Mouse (Mus musculus) ovary, postnatal 14 days (tissue): ENCODE measurements around the gene Rrp7a.

Experiments used
- DNase-seq: peaks from one replicate; pipeline ENCODE4 v3.0.0; 2022; ENCODE audit warnings: low spot score

Gene Rrp7a

DNA sequence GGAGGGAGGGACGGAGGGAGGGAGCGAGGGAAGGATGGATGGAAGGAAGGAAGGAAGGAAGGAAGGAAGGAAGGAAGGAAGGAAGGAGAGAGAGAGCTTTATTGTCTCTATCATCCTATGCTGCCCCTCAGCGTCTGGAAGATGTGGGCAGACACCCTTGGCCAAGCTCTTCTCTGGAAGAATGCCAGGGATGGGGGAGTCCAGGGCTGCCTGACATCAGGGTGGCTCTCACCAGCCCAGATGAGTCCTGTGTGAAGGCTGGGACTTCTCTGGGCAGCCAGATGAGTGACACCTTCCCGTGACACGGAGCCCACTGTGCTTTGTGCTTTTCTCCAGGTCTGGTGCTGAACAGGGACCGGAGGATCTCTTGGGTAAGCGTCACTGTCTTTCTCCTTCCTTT, 10.7 kb downstream of the Rrp7a start:
- DNase-seq, result no peak

DNA sequence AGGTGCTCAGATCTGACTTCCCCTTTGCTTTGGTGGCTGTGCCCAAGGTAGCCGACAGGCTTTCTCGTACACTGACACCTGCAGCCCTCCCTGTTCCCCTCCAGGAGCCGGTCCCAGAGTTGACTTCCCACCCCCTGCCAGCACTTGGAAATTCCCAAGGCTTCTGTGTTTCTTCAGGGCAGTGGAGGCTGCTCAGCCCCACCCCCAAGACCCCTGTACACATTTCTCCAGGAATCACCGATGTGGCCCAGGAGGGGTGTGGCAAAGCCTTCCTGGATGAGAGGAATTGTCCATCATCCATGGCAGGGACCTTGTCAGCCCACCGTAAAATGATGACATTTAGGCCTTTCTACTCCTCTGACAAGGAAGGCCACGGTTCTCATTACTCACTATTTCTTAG, 11.3 kb downstream of the Rrp7a start:
- DNase-seq, result no peak

DNA sequence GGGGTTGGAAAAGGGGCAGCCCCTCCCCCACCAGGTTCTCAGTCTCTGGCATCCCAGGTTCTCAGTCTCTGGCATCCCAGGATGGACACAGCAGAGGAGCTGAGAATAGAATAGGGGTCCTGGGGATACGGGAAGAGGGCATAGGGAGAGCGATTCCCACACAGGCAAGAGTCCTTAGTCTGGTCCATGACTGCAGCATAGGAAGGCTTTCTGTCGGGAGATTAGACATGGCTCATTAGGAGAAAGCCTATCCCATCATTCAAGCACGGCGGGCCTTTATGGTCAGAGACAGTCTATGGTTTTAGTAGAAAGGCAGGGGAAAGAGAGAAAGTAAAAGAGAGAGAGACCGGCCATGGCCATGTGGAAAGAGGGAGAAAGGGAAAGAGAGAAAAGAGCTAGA, 14.8 kb downstream of the Rrp7a start:
- no peak for DNase-seq

DNA sequence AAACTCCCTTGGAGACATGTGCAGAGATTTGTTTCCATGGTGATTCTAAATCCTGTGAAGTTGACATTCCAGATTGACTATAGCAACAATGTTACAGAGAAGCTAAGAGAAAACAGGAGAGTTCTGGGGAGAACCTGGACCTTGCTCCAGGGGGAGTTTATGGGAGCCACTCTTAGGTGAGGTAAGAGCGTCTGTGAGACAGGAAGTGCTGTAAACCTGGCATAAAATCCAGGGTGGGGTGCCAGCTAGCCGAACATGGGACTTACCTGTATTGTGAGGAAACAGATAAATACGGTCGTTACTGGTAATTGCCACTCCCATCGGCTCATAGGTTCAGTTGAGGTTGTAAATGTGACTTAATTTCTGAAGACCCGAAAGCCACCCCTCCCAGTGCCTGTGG, 16.2 kb downstream of the Rrp7a start:
- DNase-seq, result no peak

DNA sequence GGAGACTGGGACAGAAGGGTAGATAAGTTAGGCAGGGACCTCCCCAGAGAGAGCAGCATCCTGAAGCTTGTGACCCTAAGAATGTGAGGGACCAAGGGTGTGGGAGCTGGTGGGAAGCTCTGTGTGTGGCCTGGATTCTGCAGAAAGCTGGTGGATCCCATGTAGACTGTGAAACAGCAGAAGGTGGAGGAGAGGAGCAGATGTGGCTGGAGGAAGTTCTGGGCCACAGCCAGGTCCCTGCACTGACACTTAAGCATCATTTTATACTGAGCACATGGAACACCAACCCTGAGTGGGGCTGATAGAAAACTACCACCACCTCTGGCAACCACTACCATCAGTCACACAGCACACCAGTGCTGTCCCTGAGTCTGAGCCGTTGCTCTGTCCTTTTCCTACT, 19.5 kb downstream of the Rrp7a start:
- no peak for DNase-seq

DNA sequence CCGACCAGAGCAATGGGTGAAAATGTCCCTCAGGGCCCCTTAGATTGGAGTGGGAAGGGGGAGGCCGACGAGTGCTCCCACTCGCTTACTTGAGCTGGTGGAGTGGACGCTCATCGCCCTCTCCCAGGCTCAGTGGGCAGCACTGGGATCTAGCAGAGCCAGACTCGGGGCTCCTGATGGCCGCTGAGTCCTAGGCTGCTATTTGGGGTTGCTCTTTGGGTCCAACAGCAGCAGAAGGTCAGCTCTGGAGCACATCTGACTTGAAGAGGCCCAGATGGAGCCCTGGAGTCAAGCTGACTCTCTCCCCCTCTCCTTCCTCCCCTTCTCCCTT, 22.3 kb downstream of the Rrp7a start:
- DNase-seq, result no peak

DNA sequence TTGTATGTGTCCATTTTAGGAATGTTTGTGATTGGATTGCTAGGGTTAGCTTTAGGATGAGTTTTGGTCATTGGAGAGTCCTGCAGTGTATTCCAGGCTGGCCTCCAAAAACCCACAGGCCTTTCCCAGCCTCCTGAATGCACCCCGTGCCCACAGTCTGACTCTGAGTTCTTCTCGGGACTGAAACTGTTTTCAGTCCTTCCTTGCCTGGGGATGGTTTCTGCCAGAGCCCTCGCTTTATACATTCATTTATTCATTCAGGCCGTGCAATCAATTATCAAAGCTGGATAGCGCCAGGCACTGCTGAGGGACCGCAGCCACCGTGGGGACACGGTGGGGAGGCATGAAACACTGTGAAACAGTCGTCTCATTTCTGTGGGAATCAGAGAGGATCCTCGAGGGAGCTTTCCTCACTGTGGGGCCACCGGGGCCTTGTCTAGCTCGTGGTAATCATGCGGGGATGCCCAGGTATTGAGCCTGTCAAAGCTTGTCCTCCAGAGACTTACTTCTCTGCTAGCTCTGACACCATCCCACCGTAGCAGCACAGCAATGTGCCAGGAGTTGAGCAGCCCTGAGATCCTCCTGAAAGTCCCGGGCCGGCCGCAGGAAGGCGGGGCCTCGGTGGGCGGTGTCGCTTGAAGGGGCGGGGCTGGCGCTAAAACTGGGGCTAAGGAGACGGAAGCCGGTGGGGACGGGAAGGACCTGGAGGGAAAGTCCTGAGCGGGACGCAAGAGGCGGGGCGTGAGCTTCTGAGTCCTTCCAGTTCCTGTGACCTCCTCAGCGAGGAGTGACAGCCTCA, 22.9 kb downstream of the Rrp7a start:
- DNase-seq, result peak; percentile 89

DNA sequence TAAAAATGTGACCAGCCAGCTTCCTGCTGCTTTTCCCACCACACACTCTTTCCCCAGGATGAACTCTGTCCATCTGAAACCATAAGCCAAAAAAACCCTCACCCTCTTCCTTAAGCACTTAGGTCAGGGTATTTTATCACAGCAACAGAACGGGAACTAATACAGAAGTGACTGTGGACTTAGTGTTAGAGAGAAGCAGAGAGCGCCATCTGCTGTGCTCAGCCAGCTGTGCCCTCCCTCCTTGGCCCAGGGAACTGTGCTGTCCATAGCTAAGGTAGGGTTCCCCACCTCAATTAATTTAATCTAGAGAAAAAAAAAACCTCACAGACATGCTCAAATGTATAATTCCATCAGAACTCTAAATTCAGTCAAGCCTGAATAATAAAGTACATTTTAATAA, 26.7 kb downstream of the Rrp7a start:
- DNase-seq, result no peak

DNA sequence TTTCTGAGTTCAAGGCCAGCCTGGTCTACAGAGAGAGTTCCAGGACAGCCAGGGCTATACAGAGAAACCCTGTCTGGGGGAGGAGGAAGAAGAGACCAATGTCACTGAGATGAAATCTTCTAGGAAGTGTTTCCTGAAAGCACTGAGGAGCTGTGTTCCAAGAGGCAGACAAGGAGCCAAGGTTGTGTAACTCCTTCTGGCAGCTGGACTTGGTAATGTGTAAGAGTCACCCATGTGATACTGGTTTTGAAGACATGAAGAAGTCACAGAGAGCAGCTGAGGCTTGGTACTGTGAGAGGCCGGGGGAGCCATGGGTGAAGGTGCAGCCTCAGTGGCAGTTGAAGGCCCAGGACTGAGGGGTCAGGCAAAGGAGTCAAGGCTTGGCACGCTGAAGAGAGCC, 28.9 kb downstream of the Rrp7a start:
- DNase-seq, result no peak

DNA sequence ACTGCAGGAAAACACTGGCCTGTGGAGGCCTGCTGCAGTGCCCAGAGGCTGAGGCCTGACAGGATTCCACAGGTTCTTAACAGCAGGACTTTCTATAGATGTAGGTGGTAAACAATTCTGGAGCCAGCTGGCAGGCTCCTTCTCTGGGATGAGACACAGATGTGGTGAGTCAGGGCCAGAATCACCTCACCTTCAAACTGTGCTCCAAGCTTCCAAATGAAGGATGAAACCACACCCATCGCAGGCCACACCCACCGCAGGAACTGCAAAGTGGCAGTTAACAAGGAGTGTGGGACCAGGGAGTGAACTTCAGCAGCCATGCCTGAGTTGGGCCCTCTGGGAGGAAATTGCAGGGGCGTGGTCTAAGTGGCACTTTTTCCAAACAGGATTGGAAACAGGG, 31.7 kb downstream of the Rrp7a start:
- DNase-seq, result no peak

DNA sequence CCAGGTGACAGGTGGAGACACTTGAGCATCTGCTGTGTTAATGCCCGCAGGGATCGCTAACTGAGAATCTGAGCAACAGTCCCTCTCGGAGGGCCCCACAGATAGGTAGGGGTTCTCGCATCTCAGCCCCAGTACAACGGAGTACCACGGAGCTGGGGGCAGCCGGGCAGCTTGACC, 33.3 kb downstream of the Rrp7a start, which contains the start of gene Serhl:
Gene Serhl (plus strand): TSS at position 78 of the 177 bp plus-strand sequence.
- DNase-seq, result no peak

DNA sequence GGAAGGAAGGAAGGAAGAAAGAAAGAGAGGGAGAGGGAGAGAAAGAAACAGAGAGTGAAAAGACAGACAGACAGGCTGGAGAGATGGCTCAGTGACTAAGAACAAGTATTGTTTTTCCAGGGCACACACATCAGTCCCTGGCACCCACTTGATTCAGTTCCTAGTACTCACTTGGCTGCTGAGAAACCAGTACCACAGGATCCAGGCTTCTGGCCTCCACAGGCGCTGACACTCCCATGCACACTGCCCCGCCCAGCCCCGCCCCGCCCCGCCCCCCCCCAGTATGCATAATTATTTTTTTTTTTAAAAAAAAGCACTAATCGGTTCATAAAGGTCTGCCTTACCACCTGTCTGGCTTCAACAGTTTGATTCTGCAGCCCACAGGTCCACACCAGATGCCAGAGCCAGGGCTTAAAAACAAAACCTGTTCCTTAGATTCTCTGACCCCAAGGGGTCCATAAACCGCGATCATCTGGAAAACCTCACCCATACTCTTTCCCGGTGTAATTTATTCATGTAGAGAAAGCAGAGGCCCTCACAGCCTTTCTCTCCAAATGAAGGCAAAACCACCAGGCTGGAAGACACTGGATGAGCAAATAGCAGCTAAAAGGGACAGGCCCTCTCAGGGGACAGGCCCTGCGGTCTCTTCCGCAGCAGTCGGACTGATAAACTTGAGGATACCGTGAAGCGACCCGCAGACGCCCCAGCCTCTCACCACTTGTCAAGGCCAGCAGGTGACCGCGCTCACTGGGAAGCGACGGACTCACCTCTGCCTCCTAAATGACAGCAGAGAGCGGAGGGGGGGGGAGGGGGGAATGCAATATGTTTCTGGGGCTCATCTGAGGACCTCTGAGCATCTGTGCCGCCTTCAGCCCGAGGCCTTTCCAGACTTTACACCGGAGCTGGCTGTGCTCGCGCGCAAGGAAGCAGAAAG, 33.8 kb downstream of the Rrp7a start:
- DNase-seq, result no peak

DNA sequence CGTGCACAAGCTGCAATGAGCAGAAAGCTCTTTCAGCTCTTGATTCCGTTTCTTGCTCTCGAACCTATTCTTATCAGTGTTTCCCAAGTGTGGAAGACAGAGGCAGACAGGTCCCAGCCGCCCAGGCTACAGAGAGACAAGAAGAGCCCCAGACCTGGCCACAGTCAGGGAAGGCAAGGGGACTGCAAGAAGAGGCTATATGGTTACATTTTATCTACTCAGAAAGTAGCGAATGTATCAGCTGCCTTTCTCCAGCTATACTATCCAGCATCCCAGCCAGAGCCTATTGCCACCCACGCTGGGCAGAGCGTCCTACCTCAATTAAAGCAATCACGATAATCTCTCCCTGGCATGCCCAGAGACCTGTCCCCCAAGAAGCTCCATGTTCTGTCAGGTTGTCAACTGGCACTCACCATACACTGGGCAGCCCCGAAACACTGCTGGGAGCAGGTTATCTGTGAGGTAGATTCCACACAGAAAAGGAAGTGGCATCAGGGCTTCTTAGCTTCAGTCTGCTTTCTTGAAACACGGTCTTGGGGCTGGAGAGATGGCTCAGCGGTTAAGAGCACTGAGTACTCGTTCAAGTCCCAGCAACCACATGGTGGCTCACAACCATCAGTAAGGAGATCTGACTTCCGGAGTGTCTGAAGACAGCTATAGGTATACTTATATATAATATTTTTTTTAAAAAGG, 35.8 kb downstream of the Rrp7a start:
- no peak for DNase-seq

DNA sequence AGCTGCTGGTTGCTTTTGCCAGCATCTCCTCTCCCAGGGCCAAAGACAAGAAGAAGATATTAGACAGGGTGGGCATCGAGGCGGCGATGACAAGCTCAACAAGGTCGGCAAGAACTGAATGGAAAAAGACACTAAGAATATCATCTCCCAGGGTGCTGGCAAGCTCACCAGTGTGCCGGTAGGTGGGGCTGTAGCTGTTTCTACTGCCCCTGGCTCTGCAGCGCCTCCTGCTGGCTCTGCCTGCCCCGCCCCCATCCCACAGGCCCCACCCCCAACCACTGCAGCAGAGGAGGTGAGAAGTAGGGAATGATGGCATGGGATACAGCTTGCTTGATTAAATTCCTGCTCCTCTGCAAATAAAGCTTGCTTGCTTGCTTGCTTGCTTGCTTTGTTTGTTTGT, 36.7 kb downstream of the Rrp7a start:
- DNase-seq, result peak; percentile 25

DNA sequence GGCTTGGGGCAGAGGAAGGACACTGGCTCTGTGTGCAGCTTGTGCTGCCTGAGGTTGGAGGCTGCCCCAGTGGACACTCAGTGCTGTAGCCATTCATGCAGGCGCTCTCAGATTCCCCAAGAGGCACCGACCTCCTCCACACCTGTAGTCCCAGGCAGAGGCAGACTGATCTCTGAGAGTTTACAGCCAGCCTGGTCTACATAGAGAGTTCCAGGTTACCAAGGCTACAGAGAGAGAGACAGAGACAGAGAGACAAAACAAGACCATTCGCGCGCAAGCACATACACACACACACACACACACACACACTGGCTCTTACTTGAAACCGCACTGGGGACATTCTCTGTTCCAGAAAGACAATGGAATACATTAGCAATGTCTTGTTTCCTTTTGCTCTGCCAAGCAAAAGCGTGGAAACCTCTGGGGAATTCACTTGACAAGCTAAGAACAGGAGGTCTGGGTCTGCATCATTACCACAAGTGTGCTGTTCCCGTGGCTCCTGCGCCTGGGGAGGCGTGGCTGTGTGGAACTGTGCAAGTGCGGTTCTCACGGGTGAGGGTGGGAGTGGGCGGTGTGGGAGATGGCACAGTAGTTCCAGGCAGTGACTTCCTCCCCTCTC, 38.5 kb downstream of the Rrp7a start:
- DNase-seq, result no peak

DNA sequence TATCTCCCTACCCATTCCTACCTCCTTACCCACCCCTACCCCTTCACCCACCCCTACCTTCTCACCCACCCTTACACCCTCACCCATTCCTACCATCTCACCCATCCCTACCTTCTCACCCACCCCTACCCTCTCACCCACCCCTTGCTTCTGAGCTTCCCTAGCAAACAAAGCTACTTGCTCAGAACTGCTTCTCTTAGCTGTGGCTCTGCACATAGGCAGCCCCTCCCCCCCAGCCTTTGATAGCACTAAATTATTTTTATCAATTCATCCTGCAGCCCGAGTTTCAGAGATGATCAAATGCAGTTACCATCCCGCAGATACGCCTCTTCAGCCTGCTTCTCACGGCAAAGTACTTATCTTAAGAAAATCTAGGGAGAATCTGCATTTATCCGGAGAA, 39.1 kb downstream of the Rrp7a start:
- DNase-seq, result no peak

DNA sequence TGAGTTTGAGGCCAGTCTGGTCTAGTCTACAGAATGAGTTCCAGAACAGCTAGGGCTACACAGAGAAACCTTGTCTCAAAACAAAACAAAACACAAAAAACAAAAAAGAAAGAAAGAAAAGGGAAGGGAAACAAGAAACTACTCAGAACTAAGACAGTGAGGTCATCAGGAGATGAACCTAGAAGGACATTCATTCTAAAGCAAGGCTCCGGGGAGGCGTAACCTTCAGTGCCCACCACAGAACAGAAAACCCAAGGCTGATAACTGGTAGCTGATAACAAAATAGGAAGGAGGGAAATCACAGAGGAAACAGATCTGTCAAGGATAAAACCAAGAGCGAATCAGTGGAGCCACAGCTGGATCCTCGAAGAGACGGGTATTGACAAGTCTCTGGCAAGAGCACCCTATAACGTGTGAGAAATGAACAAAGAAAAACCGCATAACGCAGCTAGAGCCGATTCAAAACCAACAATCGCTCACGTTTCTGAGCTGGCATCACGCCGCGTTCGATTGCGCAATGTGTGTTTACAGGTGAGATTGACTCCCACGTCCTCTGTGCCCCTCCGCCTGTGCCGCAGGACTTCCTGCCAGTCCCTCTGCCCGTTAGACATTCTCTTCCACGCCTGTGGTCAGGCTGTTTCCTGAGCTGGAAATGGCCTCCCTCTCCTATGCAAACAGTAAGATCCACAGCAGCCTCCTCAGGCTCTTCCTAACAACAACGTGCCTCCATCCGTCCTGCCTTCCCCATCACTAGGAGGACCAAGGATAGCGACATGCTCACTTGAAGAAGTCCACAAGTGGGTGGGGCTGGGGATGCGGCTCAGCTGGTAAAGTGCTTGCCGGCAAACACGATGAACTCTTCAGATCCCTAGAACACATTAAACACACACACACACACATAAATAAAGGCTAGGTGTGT, 46.7 kb downstream of the Rrp7a start:
- DNase-seq, result no peak

DNA sequence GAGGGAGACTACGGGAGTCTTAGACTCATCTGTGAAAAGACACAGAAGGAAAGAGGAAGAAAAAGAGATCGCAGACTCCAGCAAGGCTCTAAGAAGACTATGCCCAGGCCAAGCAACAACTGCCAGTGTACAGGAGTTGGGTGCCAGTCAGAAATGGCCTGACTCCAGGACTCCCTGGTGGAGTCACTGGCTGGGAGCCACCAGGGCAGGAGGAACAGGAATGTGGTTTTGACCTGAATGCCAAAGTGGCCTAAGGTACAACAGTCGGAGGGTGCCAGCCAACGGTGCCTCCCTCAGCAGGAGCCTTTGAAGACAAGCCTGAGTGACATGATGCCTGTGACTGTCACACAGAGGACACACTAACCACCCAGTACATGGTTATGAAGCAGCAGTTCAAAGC, 48.4 kb downstream of the Rrp7a start:
- no peak for DNase-seq

DNA sequence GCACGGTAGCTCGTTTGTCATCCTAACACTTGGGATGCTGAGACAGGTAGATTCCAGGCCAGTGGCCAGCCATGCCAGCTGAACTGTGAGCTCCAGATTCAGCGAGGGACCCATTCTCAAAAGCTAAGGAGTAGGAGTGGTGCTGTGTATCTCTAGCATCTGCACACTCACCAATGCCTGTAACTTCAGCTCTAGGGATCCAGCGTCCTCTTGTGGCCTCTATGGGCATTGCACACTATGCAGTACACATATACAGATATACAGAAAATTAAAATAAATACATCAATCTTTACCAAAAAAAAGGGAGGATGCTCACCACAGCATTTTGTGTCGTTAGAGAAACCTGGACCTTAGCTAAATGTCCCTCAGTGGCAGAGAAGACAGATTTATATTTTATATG, 50.8 kb downstream of the Rrp7a start:
- DNase-seq, result no peak

DNA sequence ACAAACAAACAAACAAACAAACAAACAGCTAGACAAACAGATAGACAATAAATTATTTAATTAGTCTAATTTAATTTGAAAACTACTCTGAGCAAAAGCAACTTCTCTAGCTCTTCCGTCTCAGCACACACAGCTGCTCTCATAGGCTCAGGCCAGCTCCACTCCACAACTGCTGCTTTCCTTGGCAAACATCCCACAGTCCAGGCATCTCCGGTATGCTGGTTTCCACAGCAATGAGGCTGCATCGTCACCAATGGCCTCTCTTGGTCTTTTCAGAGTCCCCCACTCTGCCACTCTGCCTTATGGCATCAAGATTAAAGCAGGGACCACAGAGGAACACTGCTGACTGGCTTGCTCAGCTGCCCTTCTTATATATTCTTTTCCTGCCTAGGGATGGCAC, 51.7 kb downstream of the Rrp7a start:
- no peak for DNase-seq

DNA sequence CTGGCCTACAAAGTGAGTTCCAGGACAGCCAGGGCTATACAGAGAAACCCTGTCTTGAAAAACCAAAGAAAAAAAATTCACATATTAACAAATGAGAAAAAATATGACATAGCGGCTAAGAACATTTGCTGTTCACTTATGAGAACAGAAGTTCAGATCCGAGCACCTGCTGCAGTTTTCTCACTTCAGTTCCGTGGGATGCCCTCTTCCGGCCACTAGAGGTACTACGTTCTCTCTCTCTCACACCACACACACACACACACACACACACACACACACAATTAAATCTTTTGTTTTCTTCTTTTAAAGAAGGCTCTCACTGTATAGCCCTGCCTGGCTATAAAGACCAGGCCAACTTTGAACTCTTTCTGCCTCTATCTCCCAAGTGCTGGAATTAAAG, 54.3 kb downstream of the Rrp7a start:
- DNase-seq, result no peak

DNA sequence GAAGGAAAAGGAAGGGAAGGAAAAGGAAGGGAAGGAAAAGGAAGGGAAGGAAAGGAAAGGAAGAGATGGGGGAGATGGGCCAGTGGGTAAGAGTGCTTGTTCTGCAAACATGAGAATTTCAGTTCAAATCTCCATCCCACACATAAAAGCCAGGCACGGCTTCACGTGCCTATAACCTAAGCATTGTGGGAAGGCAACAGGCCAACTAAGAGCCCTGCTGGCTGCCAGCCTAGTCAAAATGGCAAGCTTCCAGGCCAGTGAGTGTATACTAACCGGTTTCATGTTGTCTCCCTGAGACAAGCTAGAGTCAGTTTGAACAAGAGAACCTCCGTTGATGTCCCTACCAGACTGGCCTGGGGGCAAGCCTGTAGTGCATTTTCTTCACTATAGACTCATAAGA, 57.1 kb downstream of the Rrp7a start:
- DNase-seq, result peak; percentile 53
